Mouse (Mus musculus) mature B cell (primary cell): Measurements from ENCODE around the gene Pkd2l1.
"Not testable (repeated sequence)": the region's sequence is repeated elsewhere in the genome, so short reads cannot be mapped to it uniquely, and the experiment has no call there.

Source experiments
- in situ Hi-C: fragments of 300-500 bp; cut with MboI; formaldehyde crosslinking; loops from 2 replicates; pipeline ENCODE4 v1.14.3; 2019

Gene Pkd2l1

DNA sequence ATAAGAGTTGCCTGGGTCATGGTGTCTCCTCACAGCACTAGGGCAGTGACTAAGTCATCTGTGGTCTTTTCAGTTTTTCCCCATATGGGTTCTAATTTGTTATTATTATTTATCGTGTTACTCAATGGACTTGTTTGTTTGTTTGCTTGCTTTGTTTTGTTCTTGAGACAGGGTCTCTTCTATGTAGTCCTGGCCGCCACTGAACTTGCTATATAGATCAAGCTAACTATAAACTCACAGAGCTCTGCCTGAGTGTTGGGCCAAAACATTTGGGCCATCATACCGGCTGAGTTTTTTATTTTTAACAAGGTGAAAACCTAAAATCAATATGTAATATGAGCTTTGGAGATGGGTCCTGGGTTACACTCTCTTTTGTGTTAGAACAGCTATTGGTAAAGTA is 32.9 kb downstream of the Pkd2l1 start:
- in situ Hi-C loops, result no loop called here

DNA sequence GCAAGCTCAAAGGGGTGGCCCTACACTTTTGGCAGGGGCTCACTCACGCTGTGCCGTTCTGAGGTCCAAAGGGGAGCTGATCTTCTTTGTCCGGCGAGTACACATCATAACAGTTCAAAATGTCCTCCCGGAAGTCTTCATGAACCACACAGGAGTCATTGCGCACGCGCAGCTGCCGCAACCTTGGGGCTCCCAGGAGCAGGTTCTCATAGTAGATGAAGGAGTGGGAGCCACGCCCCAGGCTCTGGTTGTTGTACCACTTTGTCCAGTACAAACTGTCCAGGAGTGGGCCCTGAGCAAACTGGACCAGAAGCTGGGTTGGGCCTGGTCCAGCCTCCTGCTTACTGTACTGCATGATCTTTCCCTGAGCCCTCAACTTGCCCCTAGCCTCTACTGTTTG is 35.2 kb downstream of the Pkd2l1 start:
- in situ Hi-C loops, result no loop called here

DNA sequence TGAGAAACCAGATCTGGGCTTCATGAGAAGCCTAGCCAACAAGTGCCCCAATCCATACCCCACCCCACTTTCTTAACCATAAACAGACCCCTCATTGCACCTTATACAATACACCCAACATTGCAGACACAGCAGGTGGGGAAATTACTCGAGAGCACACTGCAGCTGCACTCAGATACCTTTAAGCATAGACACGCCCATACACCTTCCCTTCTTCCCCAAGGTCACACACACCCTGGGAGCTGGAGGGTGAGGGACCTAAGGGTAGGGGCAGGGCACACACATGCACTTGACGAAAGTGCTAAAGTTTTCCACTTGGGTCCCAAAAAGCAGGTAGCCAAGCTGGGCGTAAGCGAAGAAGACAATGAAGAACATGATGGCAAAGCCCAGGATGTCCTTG is 38.5 kb downstream of the Pkd2l1 start:
- in situ Hi-C loops, result no loop called here

DNA sequence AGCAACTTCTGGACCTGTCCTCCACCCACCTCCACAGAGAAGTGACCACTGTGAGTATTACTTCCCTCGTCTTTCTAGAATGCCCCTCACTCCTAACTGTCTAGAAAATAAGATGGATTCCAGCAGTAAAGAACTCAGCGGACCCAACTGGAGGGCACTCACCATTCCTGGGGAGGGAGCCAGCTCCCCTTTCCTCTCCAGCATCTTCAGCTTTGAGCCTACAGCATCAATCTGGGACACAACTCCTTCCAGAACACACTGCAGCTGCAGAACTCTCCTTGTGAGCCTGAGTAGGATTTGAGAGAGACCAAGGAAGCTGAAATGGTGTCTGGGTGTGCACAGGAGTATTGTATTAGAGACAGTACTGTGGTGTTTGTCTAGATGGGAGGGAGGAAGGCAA is 43.3 kb downstream of the Pkd2l1 start:
- in situ Hi-C loops, result no loop called here

DNA sequence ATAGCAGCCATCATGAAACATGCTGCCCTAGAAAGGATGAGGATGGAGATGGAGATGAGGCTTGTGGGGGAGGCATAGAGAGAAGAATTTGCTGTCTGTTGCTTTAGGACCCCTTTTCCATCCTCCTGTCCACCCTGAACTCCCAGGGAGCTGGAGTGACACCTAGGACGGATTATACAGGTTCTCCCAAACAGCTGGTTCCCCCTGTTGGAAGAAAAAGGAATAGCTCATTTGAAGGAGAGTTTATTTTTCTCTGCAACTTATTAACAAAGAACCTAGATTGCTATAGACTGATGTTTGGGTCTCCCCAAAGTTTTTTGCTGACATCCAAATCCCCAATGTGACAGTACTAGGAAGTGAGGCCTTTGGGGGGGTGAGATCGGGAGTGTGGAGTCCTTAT is 43.9 kb downstream of the Pkd2l1 start:
- in situ Hi-C loops, result no loop called here

DNA sequence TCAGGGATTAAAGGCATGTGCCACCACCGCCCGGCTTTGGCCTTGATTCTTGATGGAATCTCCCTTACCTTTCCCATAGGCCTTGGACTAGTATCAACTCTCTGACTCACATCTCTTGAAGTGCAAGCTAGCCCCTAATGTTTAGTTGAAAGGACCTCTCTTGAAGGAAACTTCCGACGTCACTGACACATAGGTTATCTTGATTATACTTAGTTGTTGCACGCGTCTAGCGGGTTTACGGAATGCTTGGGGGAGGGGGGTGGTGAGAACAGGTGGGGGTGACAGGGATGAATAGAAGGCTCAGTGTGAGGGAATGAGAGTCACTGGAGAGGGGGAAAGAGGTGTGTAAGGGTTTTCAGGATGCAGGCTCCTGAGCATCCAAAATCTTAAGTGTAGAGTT is 45.3 kb downstream of the Pkd2l1 start:
- in situ Hi-C loops, result no loop called here

DNA sequence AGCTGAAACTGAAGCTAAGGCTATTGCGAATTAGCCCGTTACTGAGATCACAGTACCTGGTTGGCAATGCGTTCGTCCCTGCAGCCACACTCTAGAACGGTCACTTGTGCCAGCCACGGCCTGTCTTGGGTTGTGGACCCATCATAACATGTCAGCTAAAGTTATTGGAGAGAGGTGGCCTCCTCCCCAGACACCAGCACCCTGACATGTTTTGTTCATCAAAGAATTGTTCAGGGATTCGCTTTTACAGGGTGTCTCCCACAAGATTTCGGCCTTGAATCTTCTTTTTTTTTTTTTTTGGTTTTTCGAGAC is 45.7 kb downstream of the Pkd2l1 start:
- in situ Hi-C loops, result no loop called here

DNA sequence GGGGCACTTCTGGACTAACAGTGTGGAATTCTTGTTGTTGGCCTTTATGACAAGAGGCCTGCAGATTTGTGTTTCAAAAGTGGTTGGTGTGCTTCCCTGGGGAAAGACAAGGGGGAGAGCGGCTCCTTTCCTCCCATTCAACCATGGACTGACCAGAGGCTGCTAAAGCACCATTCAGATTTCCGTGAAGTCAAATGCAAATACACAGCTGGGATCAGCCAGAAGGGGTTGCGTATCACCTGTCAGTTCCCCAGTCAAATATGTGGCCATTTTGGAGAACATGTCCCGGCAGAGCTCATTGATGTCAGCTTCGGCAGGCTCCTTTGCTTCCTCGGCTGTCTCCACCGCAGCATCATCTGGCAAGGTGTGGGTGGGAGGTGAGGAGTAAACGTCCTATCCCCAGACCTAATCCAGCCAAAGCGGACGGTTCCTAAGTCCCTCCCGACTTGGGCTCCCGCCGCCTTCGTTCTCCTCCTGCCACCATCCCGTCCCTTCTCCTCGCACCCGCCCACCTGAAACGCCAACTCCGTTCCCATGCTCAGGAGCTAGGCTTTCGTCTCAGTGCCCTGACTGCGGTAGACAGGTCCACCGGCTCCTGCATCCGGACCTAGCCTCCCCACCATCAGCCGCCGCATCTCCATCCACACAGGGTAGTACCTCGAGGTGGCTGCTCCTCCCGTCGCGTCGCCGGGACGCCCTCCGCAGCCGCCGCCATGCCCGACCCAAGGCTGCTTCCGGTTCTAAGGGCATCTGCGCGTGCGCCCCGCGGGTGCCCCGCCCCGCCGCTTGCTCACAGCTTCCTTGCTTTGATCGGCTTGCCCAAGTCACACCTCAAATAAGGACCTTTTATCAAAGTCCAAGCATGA is 46.3 kb downstream of the Pkd2l1 start, which contains the start of gene Bloc1s2:
Gene Bloc1s2, minus strand, starts transcription at position 745 of the 866 bp plus-strand sequence.
- in situ Hi-C loops, result no loop called here

DNA sequence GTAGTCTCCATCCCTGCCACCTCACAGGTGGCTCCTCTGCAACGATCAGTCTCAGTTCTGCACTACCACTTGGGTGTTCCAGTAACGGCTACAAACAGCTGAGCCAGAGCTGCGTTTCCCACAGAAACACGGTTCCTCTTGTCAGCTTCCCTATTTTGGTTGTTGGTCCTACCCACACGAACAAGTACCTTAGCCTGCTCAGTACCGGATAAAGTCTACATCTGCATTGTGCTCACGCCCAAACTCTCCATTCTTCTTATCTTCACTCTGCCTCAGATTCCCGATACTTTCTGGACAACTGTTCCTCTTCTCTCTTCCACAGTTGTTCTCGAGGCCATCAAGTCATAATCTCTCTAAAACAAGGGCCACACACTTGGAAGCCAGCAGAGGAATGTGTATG is 47.9 kb downstream of the Pkd2l1 start:
- in situ Hi-C loops, result no loop called here

DNA sequence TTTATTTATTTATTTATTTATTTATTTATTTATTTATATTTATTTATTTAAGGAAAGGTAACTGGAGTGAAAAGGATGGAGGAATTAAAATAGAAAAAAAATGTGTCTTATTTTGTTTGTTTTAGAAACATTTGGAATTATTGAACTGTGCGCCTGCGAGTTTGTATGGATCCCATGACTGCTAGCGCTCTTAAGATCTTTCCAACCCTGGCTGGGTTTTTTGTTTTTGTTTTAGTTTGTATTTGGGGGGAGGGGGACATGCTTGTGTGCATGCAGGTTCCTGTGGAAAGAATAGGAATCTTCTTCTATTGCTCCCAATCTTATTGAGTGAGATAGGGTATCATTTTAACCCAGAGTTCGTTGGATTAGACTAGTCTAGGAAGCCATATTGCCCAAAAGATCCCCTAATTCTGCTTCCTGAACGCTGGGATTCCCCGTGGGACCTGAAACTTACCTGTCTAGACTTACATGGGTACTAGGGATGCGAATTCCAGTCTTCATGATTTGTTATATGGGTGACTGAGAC is 56.2 kb downstream of the Pkd2l1 start:
- in situ Hi-C loops, result no loop called here

DNA sequence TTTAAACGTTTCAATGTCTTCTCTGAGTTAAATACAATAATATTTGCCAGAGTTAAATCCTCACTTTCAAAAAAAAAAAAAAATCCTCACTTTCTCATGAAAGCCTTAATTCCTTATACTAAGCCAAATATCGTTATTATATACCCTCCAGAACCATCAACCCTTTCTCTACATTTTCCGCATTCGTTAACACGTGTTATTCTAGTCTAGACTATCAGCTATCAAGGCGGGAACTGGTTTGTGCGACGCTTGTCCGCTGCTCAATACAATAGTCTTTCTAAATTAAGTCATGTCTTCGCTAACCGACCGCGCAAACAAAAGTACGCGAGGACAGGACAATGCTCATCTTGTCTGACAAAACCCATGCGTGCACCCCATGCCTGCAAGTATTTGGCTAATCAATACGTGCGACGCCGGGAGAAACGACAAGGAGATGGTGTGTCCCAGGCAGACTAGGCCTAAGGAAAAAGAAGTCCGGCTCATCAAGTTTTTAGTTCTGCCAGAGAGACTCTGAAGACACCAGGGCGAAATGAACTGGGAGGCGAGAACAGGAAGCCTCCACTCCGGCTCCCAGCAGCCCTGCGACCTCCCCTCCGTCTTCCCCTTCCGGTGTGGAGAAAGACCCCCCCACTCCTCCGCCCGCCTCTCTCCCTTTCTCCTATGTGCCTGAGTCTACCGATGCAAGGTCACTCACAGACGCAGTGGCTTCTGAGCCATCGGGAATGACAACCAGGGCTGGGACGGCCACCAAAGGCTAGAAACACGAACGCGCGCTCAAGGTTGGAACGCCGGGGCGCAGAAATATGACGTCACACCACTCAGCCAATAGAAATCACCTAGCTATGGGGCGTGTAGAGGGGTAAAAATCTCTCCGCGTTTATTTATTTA is 56.9 kb downstream of the Pkd2l1 start, which contains the start of gene Cwf19l1:
Gene Cwf19l1, minus strand, starts transcription at position 805 of the 888 bp plus-strand sequence.
- in situ Hi-C loops, result no loop called here

DNA sequence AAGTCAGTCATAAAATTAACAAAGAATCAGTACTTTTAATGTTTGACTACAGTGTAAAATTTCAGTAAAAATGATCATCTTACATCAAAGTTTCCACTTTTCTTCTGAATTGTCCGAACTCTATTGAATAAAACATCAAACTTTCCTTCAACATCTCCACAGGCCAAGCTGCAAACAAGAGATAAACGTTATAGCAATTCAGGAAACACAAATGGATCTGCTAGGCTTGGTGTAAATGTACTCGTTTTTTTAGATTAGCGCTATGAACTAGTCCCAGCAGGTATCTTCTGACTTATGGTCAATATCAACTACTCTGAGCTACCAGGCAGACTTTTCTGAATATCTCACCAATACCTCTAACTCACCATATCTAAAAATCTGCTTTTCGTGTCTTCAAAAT is 59.3 kb downstream of the Pkd2l1 start:
- in situ Hi-C loops, result no loop called here

DNA sequence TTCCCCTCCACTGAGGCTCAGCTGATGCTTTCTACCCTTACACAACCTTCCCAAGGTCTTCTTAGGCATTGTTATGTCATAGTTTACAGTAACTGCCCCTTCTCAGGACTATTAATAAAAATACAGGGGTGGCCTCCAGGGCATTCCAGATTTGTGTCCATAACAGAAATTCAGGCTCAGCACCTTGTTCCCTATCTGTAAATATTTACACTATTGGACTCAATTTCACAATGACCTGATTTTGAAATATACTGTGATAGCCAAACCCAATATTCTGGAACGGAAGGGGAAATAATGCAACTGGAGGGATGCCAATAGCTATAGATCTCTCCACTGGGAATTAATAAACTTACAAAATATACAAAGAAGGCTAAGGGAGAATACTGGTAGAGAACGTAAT is 63.7 kb downstream of the Pkd2l1 start:
- in situ Hi-C loops, result no loop called here

DNA sequence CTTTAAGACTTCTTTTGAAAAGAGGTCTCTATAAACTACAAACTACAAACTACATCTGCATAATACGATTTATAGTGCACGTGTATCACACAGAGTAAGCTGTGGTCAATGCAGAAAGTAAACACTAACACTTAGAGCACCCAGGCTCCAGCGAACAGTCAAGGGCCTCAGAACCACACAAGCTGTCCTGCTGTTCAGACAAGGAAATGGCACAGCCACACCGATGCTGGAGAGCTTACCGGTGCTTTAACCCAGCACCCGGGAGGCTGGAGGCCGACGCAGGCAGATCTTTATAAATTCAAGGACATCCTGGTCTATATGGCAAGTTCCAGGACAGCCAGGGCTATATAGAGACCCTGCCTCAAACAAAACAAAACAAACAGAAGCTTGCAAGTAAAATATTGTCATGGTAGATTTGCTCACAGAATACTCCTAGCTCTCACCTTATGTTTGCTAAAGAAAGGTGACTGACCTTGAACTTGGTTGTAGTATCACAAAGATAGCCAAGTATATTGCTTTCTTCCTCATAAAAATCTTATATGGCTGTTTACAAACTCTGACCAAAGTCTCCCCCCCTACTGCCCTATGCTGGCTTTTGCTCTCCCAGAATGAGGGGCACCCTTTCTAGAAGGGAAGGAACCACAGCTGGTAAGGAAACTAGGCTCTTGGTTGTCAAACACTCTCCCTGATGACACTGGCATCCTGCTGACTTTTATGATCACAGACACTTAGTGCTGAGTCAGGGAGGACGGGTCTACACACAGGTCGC is 64.3 kb downstream of the Pkd2l1 start:
- in situ Hi-C loops, result no loop called here

DNA sequence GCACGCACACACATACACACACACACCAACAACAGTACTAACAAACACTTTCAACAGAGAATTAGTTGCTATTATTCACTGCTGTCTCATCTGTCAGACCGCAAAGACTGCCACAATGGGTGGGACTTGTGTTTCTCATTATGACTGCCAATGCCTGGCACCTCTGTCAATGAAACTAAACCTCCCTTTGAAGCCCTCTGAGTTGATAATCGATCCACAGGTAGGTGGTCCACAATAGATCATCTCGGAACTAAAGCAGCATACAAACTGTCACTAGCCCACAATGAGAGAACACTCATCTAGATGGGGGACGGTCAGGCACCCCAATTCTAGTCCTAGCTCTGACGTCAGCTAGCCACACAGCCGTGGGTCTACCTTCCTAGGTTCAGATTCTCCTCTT is 71.1 kb downstream of the Pkd2l1 start:
- in situ Hi-C loops, result no loop called here

DNA sequence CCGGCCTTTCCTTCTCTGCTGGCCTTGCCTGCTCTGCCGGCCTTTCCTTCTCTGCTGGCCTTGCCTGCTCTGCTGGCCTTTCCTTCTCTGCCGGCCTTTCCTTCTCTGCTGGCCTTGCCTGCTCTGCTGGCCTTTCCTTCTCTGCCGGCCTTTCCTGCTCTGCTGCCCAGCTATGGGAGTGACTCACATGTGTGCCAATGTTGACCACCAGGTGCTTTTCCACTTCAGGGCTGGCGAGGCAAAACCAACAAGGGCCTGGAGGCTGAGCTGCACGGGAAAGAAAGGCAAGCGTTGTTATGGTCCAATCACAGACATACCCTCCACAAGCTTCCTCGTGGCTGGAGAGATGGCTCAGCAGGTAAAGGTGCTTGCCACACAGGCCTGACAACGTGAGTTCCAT is 71.6 kb downstream of the Pkd2l1 start:
- in situ Hi-C loops, result not testable (repeated sequence)

DNA sequence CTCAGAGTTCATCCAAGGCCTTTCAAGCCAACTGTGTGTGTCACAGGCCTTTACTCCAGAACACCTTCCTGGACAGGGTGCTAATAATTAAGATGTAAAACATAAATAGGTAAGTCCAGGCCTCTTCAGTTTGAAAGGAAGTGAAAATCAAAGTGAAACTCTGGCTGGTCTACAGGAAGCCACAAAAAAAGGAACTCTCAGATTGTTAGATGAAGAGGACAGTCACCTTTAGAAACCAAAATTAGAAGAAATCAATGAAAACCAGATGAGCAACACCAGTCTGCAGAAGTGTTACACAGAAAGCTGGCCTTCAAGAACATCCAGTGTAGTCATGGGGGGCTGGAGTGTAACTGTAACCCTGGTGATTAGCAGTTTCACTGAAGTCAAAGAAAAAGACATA is 74.4 kb downstream of the Pkd2l1 start:
- in situ Hi-C loops, result no loop called here

DNA sequence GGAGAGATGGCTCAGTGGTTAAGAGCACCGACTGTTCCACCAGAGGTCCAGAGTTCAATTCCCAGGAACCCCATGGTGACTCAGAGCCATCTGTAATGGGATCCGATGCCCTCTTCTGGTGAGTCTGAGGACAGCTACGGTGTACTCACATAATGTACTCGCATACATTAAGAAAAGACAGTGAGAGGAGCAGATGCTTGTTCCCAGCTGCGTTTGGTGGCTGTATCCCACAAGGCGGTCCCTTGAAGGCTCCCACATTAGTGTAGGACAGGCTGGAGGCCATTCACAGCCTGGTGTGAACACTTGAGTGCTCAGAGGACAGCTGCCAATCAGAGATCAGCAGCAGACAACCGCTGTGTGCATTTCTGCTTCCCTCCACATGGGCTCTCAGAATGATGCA is 80.5 kb downstream of the Pkd2l1 start:
- in situ Hi-C loops, result no loop called here

DNA sequence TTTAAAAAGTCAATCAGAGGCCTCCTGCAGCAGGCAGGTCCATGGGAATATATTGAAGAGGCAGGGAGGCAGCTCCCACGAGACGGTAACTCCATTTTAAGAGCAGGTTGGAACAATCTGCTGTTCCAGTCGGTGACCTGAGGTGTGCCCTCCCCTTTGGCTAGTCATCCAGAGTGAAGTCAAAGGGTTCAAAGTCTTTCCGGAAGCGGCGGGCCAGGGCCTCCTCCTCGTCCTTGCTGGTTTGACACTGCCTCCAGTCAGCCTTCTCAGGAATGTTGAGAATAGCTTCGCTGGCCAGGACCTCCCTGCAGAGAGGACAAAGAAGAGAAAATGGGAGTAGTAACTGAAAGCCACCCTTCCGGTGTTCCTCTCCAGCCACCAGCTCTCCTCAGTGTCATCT is 81.9 kb downstream of the Pkd2l1 start:
- in situ Hi-C loops, result no loop called here

DNA sequence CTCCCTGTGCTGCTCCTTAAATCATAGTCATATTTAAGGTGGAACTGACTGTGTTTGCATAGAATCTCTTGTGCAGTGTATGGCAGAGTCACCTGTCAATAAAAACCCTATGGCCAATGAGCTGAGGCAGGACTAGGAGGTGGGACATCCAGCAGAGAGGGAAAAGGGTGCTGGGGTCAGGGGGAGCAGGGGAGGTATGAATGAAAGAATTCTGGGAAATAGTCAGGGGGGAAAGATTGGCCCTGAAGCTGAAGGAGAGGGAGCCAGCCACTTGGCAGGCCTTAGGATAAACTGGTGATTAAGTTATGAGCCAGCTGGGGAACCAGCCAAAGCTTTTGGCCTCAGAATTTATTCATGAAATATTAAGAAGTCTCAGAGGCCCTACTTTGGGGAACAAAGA is 83.2 kb downstream of the Pkd2l1 start:
- in situ Hi-C loops, result no loop called here

DNA sequence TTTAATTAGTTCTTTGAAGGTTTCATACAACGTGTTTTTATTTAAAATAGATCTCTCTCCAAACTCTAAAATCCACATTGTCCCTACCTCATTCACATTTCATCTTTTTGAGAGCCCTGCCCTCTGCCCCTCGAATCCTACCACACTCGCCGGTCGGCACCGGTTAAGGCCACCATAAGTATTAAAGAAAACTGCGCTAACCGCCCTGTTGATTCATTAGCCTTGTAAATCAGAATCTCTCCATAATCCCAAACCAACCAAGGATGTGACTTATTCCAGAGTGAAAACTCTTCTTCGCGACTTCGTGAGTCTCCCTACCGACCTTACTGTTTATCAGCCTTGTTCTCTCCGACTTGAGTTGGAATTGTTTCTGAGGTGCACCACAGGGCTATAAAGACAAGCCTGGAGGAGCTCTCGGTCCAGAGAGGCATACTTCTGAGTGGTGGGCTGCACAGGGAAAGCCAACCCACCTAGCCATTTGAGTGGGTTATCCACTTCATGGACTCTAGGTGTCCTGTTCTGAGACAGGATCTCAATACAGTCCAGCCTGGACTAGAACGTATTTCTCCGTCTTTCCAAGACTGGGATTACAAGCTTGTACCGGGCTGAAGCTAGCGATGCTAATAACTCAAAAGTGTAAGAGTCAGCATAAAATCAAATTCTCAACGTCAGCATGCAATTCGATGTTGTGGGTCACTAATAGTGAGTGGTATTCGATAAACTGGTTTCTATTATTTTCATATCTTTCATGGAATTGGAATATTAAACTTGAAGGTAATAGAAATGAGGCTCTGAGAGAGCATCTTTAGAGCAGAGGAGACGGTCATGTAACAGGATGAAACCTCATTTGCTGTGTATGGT is 84.4 kb downstream of the Pkd2l1 start:
- in situ Hi-C loops, result no loop called here
